Mouse (Mus musculus) WW6 (cell line): ENCODE data around the gene Rgs3.
"Not testable (repeated sequence)": the region's sequence is repeated elsewhere in the genome, so short reads cannot be mapped to it uniquely, and the experiment has no call there.

ENCODE experiments used
- DNase-seq: peaks from one replicate; pipeline ENCODE4 v3.0.0-alpha.2; 2013; ENCODE audit warnings: low read depth, low spot score

Rgs3 gene

GRCm38 (mm10) chr4:62551966-62552365, 7.7 kb upstream of the Rgs3 start:
- DNase-seq, result no peak

- DNase-seq, result no peak
Measured at GRCm38 (mm10) chr4:62557436-62557835, 2.2 kb upstream of the Rgs3 start.

- DNase-seq, result peak; percentile 26
Measured at GRCm38 (mm10) chr4:62560963-62561629, 1.4 kb downstream of the Rgs3 start.

GRCm38 (mm10) chr4:62561630-62562001, 2.0 kb downstream of the Rgs3 start:
- DNase-seq, result no peak

DNA sequence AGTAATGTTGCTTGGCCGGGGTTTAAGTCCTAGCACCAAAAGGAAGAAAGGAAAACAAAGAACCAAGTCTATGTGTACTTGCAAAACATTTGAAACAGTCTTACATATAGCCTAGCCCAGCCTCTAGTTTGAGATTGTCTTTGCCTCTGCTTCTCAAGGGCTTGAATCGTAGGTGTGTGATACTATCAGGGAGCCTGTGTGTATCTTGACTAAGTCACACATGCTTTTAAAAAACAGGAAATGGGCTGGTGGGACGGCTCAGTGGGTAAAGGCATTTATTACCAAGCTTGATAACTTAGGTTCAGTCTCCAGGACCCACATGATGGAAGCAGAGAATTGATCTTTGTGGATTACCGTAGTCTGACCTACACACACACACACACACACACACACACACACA, 2.4 kb downstream of the Rgs3 start:
- no peak for DNase-seq

DNA sequence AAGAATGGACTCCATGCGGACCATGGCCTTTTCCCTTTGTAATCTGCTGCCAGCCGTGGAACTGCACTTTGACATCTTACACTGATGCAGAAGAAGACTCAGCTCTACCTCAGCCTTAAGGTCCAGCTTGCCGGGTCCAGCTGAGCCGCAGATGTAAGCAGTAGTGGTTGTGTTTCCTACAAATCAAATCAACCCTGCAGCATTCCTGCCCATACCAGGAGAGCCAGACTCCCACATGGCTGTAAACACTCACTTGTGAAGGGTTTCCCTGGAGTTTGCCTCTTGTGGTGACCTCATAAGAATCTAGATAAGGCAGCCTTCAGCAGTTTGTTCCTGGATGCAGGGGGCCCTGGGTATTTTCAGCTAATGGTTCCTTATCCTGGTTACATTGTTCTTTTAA, 6.9 kb downstream of the Rgs3 start:
- no peak for DNase-seq

DNA sequence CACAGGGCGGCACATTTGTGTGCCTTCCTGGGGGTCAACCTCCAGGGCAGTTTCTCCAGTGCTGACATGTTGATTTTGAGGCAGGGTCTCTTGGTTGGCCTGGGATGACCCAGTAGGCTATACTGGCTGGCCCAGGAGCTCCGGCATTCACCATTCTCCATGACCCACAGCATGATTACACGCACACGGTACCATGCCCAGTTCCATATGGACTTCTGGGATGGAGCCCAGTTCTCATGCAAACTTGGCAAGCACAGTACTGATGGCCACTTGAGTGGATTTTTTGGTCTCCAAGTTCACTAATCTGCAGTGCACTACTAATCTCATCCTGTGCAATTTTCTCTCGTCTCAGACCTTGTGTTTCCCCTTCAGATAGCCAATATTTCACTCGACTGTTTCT, 8.0 kb downstream of the Rgs3 start:
- no peak for DNase-seq

GRCm38 (mm10) chr4:62568359-62568758, 8.7 kb downstream of the Rgs3 start:
- DNase-seq, result no peak

GRCm38 (mm10) chr4:62569603-62570002, 10.0 kb downstream of the Rgs3 start:
- no peak for DNase-seq

- no peak for DNase-seq
Measured at GRCm38 (mm10) chr4:62570029-62570428, 10.4 kb downstream of the Rgs3 start.

DNA sequence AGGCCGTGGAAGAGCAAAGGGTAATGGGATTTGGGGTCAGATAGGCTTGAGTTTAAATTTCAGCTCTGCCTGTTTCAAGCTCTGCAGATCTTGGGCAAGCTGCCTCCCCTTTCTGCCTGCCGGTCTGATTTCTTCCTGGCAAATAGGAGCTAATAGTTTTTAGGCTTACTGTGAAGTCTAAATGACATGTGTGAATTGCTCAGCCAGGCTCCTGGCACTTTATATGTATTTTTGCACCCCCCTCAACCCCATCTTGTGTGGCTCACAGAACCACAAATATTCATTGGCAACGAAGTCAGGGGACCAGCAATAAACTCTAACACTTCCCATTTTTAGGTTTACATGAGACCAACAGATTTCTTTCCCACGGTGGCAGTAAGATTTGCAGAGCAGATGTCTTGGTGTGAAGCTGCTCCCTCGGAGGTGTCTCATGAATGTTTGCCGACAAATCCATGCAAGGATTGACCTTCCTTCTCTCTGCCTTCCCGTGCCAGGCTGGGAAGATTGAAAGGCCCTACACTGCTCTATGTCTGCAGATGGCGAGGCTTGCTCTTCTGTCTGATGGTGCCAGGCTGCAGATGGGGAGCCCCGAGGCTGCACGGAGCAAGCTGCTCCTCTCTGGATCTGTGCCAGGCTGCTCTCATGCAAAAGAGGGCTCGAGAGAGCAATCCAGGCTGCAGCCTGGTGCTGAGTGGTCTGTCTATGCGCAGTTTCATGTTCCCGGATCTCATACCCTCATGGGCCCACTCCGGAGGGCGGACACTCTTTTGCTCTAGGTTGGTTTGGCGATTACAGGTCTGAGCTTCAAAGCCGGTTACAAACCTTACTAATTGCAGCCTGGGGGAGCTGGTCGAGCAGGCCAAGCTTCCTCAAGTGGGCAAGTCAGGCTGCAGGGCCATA, 23.0 kb downstream of the Rgs3 start:
- DNase-seq, result no peak

DNA sequence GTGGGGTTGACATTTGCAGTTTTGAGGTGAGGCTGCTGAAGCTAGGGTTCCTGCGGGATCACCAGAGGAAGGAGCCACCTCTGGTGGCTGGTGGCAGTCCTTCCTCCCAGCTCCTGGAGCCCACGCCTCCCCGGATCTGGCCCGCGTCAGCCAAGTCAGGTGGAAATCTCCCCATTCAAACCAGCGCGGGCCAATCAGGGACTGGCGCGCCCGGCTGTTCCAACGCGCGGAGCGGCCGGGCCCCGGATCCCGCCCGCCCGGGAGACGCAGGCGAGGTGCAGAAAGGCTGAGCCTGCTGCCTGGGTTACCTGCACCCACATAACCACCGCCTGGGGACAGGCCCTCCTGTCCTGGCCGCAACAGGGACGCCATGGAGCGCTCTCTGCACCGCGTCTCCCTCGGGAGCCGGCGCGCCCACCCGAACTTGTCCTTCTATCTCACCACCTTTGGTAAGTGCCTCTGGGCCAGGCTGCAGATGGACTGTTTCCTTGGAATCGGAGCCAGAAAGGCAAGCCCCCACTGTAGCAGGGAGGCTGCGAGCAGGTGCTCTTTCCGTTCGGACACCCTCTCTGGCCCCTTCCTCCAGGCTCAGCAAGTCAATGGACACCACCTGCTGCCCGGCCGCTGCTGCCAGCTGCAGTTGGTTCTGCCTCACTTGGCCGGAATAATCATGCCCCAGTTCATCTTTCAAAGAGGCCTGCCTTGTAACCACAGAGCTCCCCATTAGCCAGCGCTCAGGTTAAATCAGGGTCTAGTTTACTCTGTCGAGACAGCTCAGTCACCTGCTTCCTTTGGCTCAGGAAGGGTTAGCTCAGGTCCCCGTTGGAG, 23.8 kb downstream of the Rgs3 start:
- peak; percentile 60 for DNase-seq

GRCm38 (mm10) chr4:62587067-62587466, 27.4 kb downstream of the Rgs3 start:
- no peak for DNase-seq

GRCm38 (mm10) chr4:62590878-62591277, 31.2 kb downstream of the Rgs3 start:
- no peak for DNase-seq

- no peak for DNase-seq
Measured at GRCm38 (mm10) chr4:62591326-62591725, 31.7 kb downstream of the Rgs3 start.

GRCm38 (mm10) chr4:62593546-62594240, 34.0 kb downstream of the Rgs3 start:
- DNase-seq, result not testable (repeated sequence)

- no peak for DNase-seq
Measured at GRCm38 (mm10) chr4:62594442-62594841, 34.8 kb downstream of the Rgs3 start.

DNA sequence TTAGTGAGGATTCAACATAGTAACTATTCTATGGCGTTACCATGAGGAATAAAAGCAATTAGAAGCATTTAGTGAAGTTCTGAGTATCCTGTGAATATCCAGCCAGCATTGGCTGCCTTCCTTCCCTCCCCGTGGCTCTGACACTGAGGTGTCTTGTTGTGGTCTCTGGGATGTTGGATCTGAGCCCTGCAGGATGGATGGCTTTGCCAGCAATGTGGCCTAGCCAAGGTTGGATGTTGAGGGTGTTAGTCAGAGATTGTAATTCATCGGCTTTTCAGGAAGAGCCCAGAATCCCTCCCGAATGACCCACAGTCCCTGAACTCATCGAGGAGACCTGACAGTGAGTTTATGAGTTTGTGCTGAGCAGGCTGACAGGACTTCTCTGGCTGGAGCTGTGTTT, 36.4 kb downstream of the Rgs3 start:
- no peak for DNase-seq

GRCm38 (mm10) chr4:62600549-62600948, 40.9 kb downstream of the Rgs3 start:
- DNase-seq, result no peak

DNA sequence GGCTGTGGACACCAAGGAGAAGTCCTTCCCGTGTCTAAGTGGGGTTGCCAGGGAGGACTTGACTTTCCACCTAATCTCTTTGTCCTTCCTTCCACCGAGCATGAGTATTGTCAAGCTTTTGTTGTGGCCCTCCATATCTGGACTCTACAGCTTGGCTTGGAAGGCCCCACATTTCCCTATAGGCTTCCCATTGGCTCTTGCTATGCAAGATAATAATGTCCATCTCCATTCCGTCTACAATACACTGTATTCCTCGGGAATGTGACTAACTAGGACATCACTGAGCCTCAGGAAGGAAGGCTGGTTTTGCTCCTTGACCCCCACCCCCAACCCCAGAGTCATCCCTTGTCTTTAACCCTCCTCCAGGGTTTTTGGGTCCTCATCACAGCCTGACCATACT, 44.0 kb downstream of the Rgs3 start:
- DNase-seq, result no peak

DNA sequence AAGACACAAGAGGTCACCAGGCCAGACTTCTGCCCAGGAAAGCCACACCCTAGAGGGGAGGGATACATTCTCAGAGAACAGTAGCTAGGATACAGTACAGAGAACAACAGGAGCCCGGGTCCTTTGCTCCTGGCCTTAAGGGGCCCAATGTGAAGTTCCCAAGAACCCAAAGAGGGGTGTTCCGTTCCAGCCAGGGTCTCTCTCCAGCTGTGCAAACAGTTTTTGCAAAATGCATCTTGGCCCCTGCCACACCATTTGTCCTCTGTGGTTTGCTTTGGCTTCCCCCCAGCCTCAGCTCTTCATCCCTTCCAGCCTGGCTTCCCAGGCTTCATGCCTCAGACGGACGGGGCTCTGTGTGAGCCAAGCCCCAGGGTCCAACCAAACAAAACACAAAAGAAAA, 44.4 kb downstream of the Rgs3 start:
- no peak for DNase-seq
